Mouse (Mus musculus) monocyte, adult 59 days (primary cell): ENCODE data around the gene Agtrap. TPM values are rescaled to one million over a fixed set of nuclear protein-coding genes. Genes with fewer than 3 reads are reported as not detected.

Experiments used
- total RNA-seq, 2 experiments: library from RNA; stranded (reverse); gene quantifications; one replicate each; pipeline ENCODE4 v1.2.4; 2023

Agtrap gene
- total RNA-seq: 10 to 100 TPM; 26.7 to 33.2 TPM

DNA sequence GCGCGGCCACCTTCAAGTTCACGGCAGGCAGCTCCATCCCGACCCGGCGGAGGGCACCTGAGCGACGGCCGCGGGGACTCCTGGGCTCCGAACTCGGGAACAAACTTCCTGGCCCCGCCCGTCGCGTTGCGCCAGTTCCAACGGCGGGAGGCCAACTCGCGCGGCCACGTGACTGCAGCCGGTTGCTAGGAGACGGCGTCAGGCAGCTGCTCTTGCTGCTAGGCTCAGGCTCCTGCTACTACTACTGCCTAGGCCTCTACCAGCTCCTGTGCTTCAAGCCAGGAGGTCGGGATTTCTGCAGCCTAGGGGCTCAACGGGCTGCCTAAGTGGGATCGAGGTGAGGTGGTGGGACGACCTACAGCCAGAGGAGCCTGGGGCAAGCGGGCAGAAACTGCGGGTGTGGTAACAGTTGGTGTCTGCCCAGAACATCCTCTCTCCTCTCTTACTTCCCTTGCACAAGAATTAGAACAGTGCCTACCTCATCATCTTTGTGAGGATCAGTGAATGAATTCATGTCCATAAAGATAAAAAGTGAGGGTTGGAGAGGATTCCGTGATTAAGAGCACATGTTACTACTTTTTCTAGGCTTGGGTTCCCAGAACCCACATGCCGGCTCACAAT, at the start of gene Agtrap:
Gene Agtrap, minus strand, starts transcription at position 125 of the 621 bp plus-strand sequence.

GRCm38 (mm10) chr4:148130561-148131413, 43.0 kb upstream of the Agtrap start, which contains the start of gene Draxin:
Gene Draxin, minus strand, starts transcription at chr4:148130698.

DNA sequence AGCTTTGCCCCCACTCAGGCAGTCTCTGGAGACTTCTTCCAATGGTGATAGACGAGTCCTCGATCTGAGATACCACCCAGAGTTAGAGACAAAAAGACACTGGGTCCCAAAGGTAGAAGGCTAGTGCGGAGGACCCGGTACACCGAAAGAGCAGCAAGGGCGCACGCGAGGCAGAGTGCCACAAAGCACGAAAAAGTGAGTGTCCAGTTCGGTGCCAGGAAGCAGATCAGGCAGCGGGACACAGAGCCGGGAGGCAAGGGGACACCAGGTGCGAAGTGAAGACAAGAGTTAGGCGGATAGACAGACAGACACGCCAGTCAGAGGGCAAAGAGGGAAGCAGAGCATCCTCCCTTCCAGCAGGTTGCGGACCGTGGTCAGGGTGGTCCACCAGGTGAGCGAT, 42.3 kb upstream of the Agtrap start, which contains the start of gene Mad2l2:
Gene Mad2l2, plus strand, starts transcription at position 252 of the 400 bp plus-strand sequence.

GRCm38 (mm10) chr4:148038600-148039253, 49.1 kb downstream of the Agtrap start, which contains the start of the genes Clcn6 and Mthfr:
Gene Clcn6, minus strand, starts transcription at chr4:148038821.
Gene Mthfr, plus strand, starts transcription at chr4:148039077.

Other genes starting within 250 kb of the Agtrap start
- 1 to 10 TPM; 2.9 to 3.2 TPM for gene Zfp933, start 239.7 kb downstream of the Agtrap start, total RNA-seq
- gene Miip, start 219.2 kb downstream of the Agtrap start, total RNA-seq: 10 to 100 TPM; 28.4 to 30.4 TPM
- gene Fv1, start 219.1 kb downstream of the Agtrap start, total RNA-seq: 1 to 10 TPM; 6.6 to 6.7 TPM
- 10 to 100 TPM; 35.3 to 37.7 TPM for gene Mfn2, start 183.3 kb downstream of the Agtrap start, total RNA-seq
- gene Plod1, start 151.3 kb downstream of the Agtrap start, total RNA-seq: 10 to 100 TPM; 32.7 to 34.8 TPM
- gene 2510039O18Rik, start 147.1 kb downstream of the Agtrap start, total RNA-seq: 10 to 100 TPM; 57.4 to 67.8 TPM
- gene Nppb, start 102.2 kb downstream of the Agtrap start, total RNA-seq: not detected
- gene Nppa, start 87.3 kb downstream of the Agtrap start, total RNA-seq: not detected
- 10 to 100 TPM; 19.1 to 27.4 TPM for gene Clcn6, start 49.2 kb downstream of the Agtrap start, total RNA-seq
- 10 to 100 TPM; 30.7 to 33.8 TPM for gene Mthfr, start 49.0 kb downstream of the Agtrap start, total RNA-seq
- 10 to 100 TPM; 18.3 to 19.5 TPM for gene Mad2l2, start 42.4 kb upstream of the Agtrap start, total RNA-seq
- gene Draxin, start 42.7 kb upstream of the Agtrap start, total RNA-seq: not detected
- 10 to 100 TPM; 29.5 to 29.8 TPM for gene Fbxo6, start 64.1 kb upstream of the Agtrap start, total RNA-seq
- 1 to 10 TPM; 2.3 to 2.8 TPM for gene Fbxo44, start 72.5 kb upstream of the Agtrap start, total RNA-seq
- not detected for gene Fbxo2, start 72.6 kb upstream of the Agtrap start, total RNA-seq
- gene Disp3, start 199.9 kb upstream of the Agtrap start, total RNA-seq: not detected